Mouse (Mus musculus) heart, adult 2 months (tissue): ENCODE results near the gene Hemgn.

Experiments used
- CTCF ChIP-seq: fragments of 200-600 bp; IDR thresholded peaks from 2 replicates; pipeline ENCODE4 v1.8.1; 2022; ENCODE audit warnings: antibody characterized with exemption, mild to moderate bottlenecking, moderate library complexity
- EP300 ChIP-seq: fragments of 200-500 bp; IDR thresholded peaks from 2 replicates; pipeline ENCODE4 v1.6.1; 2011; ENCODE audit warnings: low read depth, low read length, control low read depth; ENCODE audit not compliant: insufficient read depth
- POLR2A ChIP-seq: fragments of 200-500 bp; IDR thresholded peaks from 2 replicates; pipeline ENCODE4 v1.6.1; 2011; ENCODE audit warnings: mild to moderate bottlenecking, low read depth, low read length, control low read depth; ENCODE audit not compliant: insufficient read depth

- TF ChIP-seq CTCF, result no peak
- no peak for TF ChIP-seq POLR2A
- no peak for TF ChIP-seq EP300
Observed at GRCm38 (mm10) chr4:46447461-46447860, 34.2 kb upstream of the Hemgn start.
